Mouse (Mus musculus): ENCODE data around the gene Slc25a25.
"Not testable (repeated sequence)": the region's sequence is repeated elsewhere in the genome, so short reads cannot be mapped to it uniquely, and the experiment has no call there.

Gene Slc25a25

DNA sequence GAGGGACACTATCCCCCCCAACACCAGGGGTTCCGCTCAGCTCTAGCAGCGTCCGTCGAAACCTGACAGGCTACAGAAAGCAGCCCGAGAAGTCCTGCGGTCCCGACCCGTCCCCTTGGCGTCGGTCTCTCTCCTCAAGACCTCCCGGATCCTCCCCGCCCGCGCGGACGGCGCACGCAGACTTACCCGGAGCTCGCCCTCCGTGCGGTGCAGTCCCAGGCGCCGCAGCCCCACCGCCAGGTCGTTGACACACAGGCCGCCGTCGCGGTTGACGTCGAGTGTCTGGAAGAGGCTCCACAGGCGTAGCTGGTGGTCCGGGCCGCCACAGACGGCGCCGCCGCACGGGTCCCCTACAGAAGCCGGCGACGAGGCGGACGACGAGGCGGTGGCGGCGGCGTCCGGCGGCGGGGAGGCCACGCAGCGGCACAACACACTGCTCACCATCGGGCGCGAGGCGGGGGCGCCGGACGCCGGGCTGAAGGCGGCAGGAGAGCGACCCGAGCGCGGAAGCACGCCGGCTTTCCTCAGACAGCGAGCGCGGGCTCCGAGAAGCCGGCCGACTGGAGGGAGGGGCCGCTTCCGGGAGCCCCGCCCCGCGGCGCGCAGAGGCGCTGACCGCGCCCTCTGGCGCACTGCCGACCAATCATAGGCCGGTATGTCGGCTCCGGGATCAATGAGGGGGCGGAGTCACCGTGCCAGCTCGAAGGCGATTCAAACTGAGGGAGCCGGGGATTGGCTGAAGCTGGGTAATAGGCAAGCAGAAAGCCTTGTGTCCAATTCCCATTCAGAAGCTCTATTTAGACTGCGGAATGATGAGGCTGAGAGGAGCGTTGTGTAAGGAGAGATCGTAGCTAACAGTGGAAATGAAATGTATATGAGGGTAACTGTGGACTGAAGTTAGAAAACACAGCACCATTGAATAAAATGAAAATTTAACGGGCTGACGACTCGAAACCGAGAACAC is at the start of gene Slc25a25:
Gene Slc25a25 (minus strand): TSS at position 565 of the 964 bp plus-strand sequence.
- in situ Hi-C loops (cut with MboI; ENCODE audit: unreplicated experiment in 2 of 2), result no loop called here

DNA sequence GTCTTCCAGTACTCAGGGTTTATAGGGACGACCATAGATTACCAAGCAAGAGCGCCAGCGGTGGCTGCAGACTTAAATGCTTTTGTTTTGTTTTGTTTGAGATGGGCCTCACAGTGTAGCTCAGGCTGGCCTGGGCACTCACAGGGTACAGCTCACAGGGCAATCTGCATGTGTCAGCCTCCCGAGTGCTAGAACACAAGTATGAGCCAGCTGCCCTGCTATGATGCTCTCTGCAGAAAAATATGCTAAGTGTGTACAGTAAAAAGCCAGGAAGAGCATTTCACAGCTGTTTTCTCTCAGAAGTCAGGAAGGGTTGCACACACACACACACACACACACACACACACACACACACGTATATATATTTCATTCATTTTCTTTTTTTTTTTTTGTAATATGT is 49.2 kb upstream of the Slc25a25 start:
- in situ Hi-C loops (cut with MboI; ENCODE audit: unreplicated experiment in 2 of 2), result no loop called here

DNA sequence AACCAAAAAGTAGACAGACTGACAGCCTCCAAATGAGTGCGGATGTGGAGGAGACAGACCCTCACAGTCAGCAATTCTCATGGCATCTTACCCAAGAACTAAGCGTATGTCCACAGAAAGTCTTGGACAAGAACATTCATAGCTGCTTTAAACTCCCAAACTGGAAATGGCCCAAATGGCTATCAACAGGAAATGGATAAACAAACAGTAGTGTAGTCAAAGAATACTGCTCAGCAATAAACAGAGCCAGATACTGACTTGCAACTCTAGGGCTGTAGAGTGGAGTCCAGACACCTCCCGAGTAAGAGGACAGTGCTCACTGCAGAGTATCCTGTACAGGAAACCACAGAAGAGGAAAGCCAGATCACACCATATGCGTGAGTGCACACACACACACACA is 48.1 kb upstream of the Slc25a25 start:
- in situ Hi-C loops (cut with MboI; ENCODE audit: unreplicated experiment in 2 of 2), result no loop called here

GRCm38 (mm10) chr2:32496190-32496589 is 44.9 kb upstream of the Slc25a25 start:
- in situ Hi-C loops (cut with MboI; ENCODE audit: unreplicated experiment in 2 of 2), result no loop called here

- in situ Hi-C loops (cut with MboI; ENCODE audit: unreplicated experiment in 2 of 2), result no loop called here
Measured at GRCm38 (mm10) chr2:32495185-32495726, 44.0 kb upstream of the Slc25a25 start.

DNA sequence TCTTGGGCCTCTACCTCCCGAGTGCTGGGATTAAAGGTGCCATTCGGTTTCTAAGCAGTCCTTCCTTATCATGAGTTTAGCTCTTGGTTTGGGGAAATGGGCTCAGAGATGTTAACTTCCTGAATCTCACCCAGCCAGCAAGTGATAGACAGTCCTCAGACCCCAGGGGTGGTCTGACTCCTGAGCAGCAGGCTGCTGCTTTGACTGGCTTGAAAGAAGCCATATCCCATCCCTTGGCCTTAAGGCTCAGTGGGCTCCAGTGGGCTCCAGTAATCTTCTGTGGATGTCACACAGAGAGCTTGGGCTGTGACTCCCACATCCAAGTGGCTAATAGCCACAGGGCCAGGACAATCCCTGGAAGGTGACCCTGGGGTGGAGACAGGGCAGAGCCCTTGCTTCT is 43.3 kb upstream of the Slc25a25 start:
- in situ Hi-C loops (cut with MboI; ENCODE audit: unreplicated experiment in 2 of 2), result loop anchor here (5.0 kb wide), 2 partner anchors 68 to 73 kb away; no protein-coding TSS in a partner anchor

DNA sequence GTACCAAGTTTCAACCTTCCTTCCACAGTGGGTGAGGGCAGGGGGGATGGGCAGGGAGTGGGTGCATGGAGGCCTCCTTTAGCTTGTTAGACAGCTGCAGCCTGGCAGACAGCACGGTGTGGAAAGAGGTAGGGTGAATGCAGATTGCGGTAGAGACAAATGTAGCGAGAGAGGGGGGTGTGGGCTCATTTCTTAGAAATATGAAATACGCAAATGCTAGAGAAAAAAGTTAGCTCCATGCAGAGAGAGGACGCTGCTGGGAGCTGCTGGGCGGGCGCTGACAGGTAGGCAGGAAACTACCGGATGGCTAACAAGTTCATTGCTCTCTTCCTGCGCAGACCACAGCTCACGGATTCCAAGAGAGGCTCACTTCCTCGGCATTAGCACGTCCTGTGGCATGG is 42.1 kb upstream of the Slc25a25 start:
- in situ Hi-C loops (cut with MboI; ENCODE audit: unreplicated experiment in 2 of 2), result loop anchor here (5.0 kb wide), 2 partner anchors 69 to 74 kb away; no protein-coding TSS in a partner anchor

DNA sequence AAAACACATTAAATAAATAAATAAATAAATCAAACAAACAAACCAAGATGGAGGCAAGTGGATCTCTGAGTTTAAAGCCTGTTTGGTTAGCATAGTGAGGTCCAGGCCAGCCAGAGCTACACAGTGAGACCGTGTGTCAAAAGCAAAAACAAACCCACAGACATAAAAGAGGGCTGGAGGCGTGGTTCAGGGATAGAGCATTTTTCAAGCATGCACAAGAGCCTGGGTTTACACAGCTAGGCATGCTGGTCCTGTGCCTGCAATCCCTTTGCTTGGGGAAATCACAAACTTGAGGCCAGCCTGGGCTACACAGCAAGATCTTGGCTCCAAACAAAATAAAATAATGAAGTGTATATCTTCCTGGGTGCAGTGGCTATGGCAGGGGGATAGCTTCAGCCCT is 41.4 kb upstream of the Slc25a25 start:
- in situ Hi-C loops (cut with MboI; ENCODE audit: unreplicated experiment in 2 of 2), result loop anchor here (5.0 kb wide), 2 partner anchors 70 to 75 kb away; no protein-coding TSS in a partner anchor

- in situ Hi-C loops (cut with MboI; ENCODE audit: unreplicated experiment in 2 of 2), result loop anchor here (5.0 kb wide), 2 partner anchors 72 to 77 kb away; no protein-coding TSS in a partner anchor
Measured at GRCm38 (mm10) chr2:32490730-32491129, 39.5 kb upstream of the Slc25a25 start.

GRCm38 (mm10) chr2:32488679-32489078 is 37.4 kb upstream of the Slc25a25 start:
- in situ Hi-C loops (cut with MboI; ENCODE audit: unreplicated experiment in 2 of 2), result loop anchor here (5.0 to 10.0 kb wide), 3 partner anchors 86 to 354 kb away; no protein-coding TSS in a partner anchor

DNA sequence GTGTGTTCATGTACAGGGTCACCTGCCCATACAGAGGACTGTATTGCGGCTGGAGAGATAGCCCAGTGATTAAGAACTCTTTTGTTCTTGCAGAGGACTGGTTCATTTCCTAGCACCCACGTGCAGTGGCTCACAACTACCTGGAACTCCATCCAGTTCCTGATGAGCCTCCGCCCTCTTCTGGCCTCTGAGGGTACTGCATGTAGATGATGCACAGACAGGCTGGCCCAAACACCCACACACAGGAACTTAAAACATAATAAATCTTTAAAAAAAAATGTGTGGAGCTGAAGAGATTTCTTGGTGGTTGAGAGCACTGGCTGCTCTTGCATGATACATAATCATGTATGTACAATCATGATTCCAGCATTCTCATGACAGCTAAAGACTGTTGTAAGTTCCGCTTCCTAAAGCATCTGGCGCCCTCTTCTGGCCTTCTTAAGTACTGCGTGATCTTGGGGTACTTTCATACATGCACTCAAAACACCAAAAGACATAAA is 35.9 kb upstream of the Slc25a25 start:
- in situ Hi-C loops (cut with MboI; ENCODE audit: unreplicated experiment in 2 of 2), result loop anchor here (5.0 to 10.0 kb wide), 3 partner anchors 85 to 352 kb away; no protein-coding TSS in a partner anchor

DNA sequence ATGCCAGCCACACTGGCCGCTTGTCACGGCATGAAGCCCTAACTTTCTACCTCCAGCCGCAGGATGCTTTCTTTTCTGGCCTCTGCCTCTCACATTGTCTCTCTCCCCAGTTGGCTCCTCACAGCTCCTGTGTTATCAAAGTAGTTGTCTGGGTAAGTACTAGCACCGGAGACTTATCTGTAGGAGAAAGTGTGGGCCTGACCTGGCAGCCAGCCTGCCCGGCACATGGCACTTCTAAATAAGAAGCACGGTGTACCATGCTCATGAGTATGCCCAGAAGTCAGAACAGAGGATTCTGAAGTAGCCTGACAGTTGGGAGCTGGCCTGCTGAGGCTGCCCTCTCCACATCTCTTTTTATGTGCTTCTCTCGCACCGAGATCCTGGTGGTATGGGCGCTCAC is 34.9 kb upstream of the Slc25a25 start:
- in situ Hi-C loops (cut with MboI; ENCODE audit: unreplicated experiment in 2 of 2), result loop anchor here (5.0 to 10.0 kb wide), 3 partner anchors 84 to 351 kb away; no protein-coding TSS in a partner anchor

DNA sequence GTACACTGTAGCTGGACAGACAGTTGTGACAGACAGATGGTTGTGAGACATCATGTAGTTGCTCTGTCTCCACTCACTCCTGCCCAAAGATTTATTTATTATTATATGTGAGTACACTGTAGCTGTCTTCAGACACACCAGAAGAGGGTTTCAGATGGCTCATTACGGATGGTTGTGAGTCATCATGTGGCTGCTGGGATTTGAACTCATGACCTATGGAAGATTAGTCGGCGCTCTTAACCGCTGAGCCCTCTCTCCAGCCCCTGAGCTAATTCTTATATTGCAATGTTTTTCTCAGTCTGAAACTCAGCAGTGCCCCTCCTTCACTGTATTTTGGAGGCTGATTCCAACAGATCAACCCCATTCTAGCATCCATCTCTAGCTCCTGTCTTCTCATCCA is 34.5 kb upstream of the Slc25a25 start:
- in situ Hi-C loops (cut with MboI; ENCODE audit: unreplicated experiment in 2 of 2), result loop anchor here (5.0 to 10.0 kb wide), 3 partner anchors 83 to 351 kb away; no protein-coding TSS in a partner anchor

- in situ Hi-C loops (cut with MboI; ENCODE audit: unreplicated experiment in 2 of 2), result loop anchor here (5.0 to 10.0 kb wide), 4 partner anchors 83 to 350 kb away; no protein-coding TSS in a partner anchor
Measured at GRCm38 (mm10) chr2:32484933-32485332, 33.7 kb upstream of the Slc25a25 start.

GRCm38 (mm10) chr2:32483179-32483875 is 32.1 kb upstream of the Slc25a25 start:
- in situ Hi-C loops (cut with MboI; ENCODE audit: unreplicated experiment in 2 of 2), result loop anchor here (5.0 to 10.0 kb wide), 2 partner anchors 181 to 349 kb away; no protein-coding TSS in a partner anchor

DNA sequence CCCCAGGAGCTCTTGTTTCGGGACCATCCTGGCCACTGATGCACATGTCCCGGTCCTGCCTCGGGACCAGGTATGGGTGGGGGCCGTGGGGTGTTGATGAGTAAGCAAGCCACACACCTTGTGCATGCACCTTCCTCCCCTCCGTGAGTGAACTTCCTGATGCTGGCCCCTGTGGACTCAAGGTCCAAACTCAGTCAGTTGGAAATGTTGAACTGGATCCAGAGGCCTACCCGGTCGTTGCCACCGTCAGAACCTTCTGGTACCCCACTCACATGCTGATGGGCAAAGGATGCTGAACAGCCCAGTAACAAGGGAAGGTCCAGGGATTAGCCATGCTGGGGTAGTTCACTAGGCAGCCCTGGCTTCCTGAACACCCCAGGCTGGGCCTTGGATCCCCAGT is 31.1 kb upstream of the Slc25a25 start:
- in situ Hi-C loops (cut with MboI; ENCODE audit: unreplicated experiment in 2 of 2), result loop anchor here (5.0 to 10.0 kb wide), 2 partner anchors 180 to 348 kb away; no protein-coding TSS in a partner anchor

DNA sequence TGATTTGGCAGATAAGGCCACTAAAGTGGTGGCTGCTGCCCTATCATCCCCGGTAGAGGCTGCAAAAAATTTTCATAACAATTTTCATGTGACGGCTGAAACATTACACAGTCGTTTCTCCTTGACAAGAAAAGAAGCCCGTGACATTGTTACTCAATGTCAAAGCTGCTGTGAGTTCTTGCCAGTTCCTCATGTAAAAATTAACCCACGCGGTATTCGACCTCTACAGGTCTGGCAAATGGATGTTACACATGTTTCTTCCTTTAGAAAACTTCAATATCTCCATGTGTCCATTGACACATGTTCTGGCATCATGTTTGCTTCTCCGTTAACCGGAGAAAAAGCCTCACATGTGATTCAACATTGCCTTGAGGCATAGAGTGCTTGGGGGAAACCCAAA is 24.1 kb upstream of the Slc25a25 start:
- in situ Hi-C loops (cut with MboI; ENCODE audit: unreplicated experiment in 2 of 2), result not testable (repeated sequence)

DNA sequence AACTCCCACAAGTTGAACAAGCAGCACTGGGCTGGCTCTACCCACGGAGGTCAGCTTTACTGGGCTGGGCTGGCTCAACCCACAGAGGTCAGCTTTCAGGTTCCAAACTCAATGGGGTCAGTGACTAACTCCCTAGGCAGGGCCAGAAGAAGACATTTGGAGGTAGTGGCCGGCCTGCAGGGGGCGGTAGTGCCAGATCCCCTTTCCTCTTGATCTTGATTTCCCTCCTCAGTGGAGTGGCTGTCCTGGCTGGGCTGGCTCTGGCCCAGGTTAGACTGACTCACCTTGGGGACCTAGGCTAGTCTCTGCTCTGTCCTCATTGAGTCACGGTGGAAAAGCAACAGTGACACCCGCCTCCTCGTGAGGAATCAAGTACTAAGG is 20.4 kb upstream of the Slc25a25 start:
- in situ Hi-C loops (cut with MboI; ENCODE audit: unreplicated experiment in 2 of 2), result no loop called here

GRCm38 (mm10) chr2:32471001-32471680 is 19.9 kb upstream of the Slc25a25 start:
- in situ Hi-C loops (cut with MboI; ENCODE audit: unreplicated experiment in 2 of 2), result no loop called here
